Mouse (Mus musculus) right cerebral cortex, adult 18-20 months (tissue): ENCODE results near the gene Ncdn.
A peak's percentile ranks its signal among the peaks of the same experiment; 100 is the strongest.

Experiments used
- DNase-seq: peaks from one replicate; pipeline ENCODE4 v3.0.0; 2022; ENCODE audit warnings: mixed read lengths

The Ncdn gene

DNA sequence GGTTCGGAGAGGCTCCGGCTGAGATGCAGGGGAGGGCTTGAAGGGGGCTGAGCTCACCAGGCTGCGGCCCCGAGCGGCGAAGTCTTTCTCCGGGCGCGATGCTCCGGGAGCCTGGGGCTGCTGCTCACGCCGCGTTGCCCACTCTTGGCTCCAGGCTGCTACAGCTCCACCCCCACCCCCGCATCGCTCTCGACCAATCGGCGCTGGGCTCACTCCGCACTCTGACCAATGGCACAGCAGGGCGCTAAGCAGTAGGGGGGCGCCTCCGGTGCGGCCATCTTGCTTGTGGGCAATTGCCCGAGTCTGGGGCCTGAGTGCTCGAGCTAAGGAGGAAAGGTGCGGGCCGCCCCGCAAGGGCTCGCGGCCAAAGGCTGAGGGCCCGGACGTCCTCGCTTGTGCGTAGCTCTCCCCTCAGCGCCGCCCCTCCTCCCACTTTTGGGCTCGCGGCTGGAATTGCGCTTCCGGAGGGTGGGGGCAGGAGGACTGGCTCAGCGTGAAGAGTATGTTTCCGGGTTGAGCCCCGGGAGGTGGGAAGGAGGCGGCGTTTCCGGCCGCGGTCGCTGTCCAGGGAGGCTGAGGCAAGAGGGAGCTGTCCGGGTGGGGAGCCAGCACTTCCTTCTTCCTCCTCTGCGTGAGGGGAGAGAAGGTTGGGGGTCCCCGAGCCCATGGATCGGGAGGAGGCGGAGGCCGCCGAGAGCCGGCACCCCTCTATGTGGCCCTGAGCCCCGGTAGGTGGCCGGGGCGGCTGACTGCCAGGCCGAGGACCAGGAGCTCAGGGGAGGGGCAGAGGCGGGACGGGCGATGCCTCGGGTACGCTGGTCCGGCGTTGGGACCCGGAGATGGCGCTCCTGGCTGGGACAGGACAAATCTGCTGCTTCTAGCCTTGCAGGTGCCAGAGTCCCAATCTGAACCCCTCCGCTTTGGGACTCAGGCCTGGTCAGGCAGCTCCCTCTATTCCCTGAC is at the start of gene Ncdn, which contains the start of gene AU040320:
Gene Ncdn, minus strand, starts transcription at position 171 of the 963 bp plus-strand sequence.
Gene AU040320, plus strand, starts transcription at position 277 of the 963 bp plus-strand sequence.
- peak; percentile 98 for DNase-seq

GRCm38 (mm10) chr4:126802174-126802573 is 48.9 kb upstream of the Ncdn start:
- no peak for DNase-seq

DNA sequence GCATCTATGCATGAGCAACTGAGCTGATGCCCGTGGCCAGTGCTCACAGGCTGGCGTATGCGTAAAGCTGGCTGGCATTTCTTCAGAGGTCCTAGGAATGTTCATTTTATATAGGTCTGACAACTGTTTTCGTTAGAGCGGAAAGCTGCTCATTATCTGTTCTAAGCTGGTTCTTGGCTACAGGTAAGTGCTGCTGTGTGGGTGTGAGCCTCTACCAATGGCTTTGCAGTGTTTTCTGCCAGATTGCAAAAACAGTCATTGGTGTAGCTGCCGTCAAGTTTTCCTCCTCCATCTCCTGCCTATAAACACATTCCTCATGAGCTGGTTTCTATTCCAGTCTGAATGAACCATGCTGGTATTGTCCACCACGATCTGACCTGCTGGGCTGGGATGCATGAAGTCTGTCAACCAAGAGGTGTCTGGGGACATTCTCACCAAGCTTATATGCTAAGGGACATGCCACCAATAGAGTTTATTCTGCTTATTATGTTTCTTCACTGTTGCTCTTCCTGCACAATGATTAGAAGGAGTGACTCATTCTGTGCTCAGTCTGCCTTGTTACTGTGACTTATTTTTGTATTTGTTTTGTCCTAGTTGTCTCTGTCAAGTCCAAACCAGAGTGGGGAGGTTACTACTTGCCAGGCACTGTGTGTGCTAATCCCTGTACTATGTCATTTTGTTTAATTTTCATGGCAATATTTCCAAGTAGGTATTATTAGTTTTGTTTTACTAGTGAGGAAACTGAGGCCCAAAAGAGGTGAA is 39.3 kb upstream of the Ncdn start:
- peak; percentile 53 for DNase-seq

DNA sequence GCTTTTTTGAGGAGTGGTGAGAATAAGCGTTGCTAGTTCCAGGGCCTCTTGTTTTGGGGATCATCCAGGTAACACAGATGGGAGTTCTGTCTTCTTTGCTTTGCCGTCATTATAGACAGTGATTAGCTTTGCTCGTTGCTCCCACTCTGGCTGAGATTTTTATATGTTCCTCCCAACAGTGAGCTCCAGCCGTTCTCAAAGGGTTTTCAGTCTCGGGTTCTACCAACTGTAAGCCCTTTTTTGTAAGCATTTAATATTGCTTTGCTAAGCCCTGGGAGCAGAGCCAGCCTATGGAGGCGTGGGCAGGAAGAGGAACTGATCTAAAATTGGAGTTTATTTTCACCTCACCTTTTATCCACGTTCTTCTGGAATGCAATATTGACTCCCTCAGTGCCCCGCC is 29.8 kb upstream of the Ncdn start:
- peak; percentile 66 for DNase-seq

DNA sequence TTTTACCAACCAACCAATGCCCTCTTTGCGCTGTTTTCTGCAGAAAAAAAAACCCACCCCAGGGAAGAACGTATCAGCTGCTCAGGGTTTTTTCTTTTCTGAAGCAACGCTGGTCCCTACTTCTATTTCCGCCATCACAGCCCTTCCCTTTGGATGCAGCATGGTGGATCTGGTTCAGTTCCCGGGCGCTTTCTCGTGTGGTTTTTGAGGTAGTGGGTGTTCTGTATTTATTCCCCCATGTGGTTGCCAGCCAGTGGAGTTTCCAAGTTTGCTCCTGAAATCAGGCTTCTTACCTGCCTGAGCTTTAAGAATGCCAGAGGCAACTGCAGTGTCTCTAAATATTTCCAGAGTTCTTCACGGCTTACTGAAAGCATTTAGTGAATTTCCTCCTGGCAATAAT is 29.3 kb upstream of the Ncdn start:
- DNase-seq, result no peak

GRCm38 (mm10) chr4:126781871-126782270 is 28.6 kb upstream of the Ncdn start:
- no peak for DNase-seq

GRCm38 (mm10) chr4:126779826-126780775 is 26.9 kb upstream of the Ncdn start:
- DNase-seq, result peak; percentile 28

DNA sequence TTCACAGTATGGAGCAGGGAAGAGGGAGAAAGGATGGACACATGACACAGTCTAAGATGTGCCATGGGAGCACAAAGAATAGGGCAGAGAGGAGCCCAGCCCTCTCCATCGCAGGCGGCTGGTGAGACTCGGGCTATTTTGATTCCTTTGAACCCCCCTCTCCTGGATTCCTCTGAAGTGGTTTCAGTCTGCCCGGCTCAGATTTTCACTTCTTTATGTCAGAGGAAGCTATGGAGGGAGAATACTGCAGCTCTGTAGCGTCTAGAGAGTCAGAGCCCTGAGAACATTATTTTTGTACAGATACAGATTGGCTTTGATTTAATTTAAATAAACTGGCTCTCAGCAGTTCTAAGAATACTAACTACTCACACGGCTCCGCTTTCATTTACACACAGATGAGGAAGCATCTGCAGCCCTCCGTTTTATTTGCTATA is 25.9 kb upstream of the Ncdn start:
- peak; percentile 22 for DNase-seq

- DNase-seq, result no peak
These were observed 21.9 kb upstream of the Ncdn start for GRCm38 (mm10) chr4:126775182-126775581.

- DNase-seq, result no peak
These were observed 20.6 kb upstream of the Ncdn start for GRCm38 (mm10) chr4:126773871-126774270.

DNA sequence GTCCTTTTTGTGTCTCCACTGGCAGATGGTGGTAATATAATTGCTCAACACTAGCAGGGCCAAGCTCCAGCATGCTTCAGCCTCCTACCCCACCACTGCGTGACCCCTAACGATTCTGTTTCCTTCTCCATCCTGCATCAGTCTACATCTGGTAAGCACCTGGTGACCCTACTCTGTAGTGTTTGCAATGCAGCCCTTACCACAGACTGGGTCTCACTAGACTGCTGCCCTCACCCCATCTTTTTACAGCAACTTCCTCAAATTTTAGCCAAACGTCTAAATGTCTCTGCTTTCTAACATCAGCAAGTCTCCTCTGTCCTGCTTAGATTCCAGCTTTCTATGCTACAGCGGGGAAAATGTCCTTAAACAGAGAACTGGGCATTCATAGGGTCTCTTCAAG is 17.6 kb upstream of the Ncdn start:
- DNase-seq, result no peak

DNA sequence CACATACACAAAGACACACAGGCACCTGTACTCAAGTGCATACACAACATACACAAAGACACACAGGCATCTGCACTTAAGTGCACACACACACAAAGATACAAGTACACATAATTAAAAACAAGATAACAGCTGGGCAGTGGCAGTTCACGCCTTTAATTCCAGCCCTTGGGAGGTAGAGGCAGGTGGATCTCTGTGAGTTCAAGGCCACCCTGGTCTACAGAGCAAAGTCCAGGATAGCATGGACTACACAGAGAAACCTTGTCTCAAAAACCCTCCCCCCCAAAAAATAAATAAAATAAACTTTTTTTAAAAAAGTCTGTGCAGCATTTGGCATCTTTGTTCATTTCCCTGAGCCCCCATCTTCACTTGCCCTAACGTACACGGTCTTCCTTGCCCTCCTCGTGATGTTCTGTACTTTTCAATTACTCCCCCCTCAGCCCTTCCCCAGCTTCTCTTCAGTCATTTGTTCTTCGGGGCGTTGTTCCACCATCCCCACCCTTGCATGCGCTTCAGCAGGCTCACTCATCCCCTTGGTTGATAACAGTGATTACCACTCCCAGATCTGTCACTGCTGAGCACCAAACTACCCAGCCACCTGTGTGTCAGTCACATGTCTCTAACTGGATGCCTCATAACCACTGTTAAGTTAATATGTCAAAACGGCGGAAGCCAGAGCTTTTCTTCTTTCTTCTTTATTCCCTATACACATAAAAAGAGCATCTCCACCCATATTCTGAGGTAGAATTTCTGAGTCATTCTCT is 16.7 kb upstream of the Ncdn start:
- DNase-seq, result no peak

DNA sequence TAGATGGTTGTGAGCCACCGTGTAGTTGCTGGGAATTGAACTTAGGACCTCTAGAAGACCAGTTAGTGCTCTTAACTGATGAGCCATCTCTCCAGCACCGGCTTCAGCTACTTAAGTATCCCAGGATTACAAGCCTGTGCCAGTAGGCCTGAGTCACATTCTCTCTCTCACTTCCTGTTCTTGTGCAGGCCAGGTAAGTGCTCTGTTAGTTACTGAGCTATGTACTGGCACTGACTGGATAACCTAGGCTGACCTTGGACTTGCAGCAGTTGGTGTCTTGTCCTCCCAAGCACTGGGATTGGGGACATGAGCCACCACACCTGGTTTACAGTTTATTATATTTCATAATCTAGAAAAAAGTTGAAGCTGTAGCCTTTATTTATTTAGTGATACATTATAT is 10.2 kb upstream of the Ncdn start:
- DNase-seq, result no peak

- DNase-seq, result no peak
These were observed 9.5 kb upstream of the Ncdn start for GRCm38 (mm10) chr4:126762586-126763359.

- DNase-seq, result no peak
These were observed 6.2 kb upstream of the Ncdn start for GRCm38 (mm10) chr4:126759435-126759834.

- DNase-seq, result no peak
These were observed 5.1 kb upstream of the Ncdn start for GRCm38 (mm10) chr4:126758299-126758698.

GRCm38 (mm10) chr4:126756766-126757165 is 3.5 kb upstream of the Ncdn start:
- DNase-seq, result peak; percentile 30

GRCm38 (mm10) chr4:126754736-126755374 is 1.6 kb upstream of the Ncdn start:
- no peak for DNase-seq

DNA sequence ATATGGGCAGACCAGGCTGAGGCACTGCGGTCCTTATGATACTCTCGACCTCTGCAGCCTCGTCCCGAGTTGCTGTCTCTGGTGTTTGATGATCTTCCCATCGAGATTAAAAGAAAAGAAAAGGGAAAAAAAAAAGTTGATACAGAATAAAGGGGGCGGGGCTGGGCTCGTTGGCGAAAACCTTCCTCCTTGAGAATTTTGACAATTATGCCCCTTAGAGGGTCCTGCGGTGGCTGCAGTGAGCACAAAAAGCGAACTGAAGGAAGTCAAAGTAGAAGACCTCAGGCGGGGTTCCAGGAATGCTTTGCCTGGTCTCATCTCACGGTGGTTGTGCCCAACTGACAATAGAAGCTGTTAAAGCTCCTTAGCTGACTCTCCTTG is 983 bp upstream of the Ncdn start:
- no peak for DNase-seq

DNA sequence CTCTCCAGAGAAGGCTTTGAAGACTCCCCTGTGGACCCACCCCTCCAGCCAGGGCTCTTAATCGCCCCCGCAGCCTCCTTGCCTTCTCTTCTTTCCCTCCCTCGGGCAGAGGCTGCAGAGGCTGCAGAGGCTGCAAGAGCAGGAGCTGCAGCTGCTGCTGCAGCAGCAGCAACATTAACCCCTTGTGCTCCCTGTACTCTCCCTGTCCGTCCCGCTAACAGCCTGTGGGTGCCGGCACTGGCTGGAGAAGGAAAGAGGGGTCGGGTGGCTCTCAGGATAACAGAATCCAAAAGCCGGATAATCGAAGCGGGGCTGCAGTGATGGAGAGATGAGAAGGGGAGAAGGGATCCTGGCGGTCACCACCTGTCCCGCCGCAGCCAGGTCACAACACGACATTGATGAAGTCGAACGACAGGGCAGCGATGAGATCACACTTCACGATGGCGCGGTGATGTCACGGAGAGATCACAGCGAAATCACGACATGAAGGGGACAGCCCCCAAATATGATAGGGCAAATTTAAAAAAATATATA is 563 bp downstream of the Ncdn start:
- DNase-seq, result peak; percentile 35
